Mouse (Mus musculus) MEL (cell line): ENCODE results near the gene Hid1. TPM values are rescaled to one million over a fixed set of nuclear protein-coding genes. Genes with fewer than 3 reads are reported as not detected.

Source experiments
- DNase-seq: peaks from one replicate; pipeline ENCODE4 v3.0.0; 2011; ENCODE audit warnings: low read depth, low spot score
- H3K27ac ChIP-seq: 2 replicates; pipeline ENCODE4 v1.5.1; 2012; ENCODE audit warnings: low read depth, mild to moderate bottlenecking, control low read depth, low read length, moderate library complexity; ENCODE audit not compliant: control insufficient read depth
- H3K27me3 ChIP-seq, 2 experiments: fragments of 150-350 bp in 1 of 2; sonication (generic) in 1 of 2; 2 replicates each; pipeline ENCODE4 v1.6.1; 2012; ENCODE audit warnings: low read length in 2 of 2, mild to moderate bottlenecking in 2 of 2, improper control_type of control experiment in 1 of 2, moderate library complexity in 1 of 2; ENCODE audit not compliant: insufficient read depth in 2 of 2, control insufficient read depth in 1 of 2
- H3K36me3 ChIP-seq, 2 experiments: 2 replicates each; pipeline ENCODE4 v1.6.1; 2012 to 2014; ENCODE audit warnings: low read length in 2 of 2, improper control_type of control experiment in 1 of 2, inconsistent platforms in 1 of 2, mild to moderate bottlenecking in 1 of 2; ENCODE audit not compliant: insufficient read depth in 2 of 2, control insufficient read depth in 1 of 2
- H3K4me1 ChIP-seq, 2 experiments: fragments of 150-350 bp in 1 of 2; sonication (generic) in 1 of 2; 2 replicates each; pipeline ENCODE4 v1.6.1; 2012; ENCODE audit warnings: low read length in 2 of 2, improper control_type of control experiment in 1 of 2, mild to moderate bottlenecking in 1 of 2; ENCODE audit not compliant: insufficient read depth in 2 of 2, control insufficient read depth in 1 of 2
- H3K4me3 ChIP-seq, 2 experiments: fragments of 150-350 bp in 1 of 2; sonication (generic) in 1 of 2; 2 replicates each; pipeline ENCODE4 v1.5.1; 2012; ENCODE audit warnings: low read depth in 2 of 2, low read length in 2 of 2, mild to moderate bottlenecking in 2 of 2, moderate library complexity in 2 of 2, control low read depth in 1 of 2, improper control_type of control experiment in 1 of 2; ENCODE audit not compliant: control insufficient read depth in 1 of 2, insufficient read depth in 1 of 2
- H3K79me2 ChIP-seq: 2 replicates; pipeline ENCODE4 v1.6.1; 2012; ENCODE audit warnings: mild to moderate bottlenecking, low read length, moderate library complexity; ENCODE audit not compliant: control insufficient read depth, poor library complexity, insufficient read depth
- H3K9ac ChIP-seq: 2 replicates; pipeline ENCODE4 v1.6.1; 2012; ENCODE audit warnings: low read depth, mild to moderate bottlenecking, control low read depth, low read length, moderate library complexity; ENCODE audit not compliant: control insufficient read depth, poor library complexity, severe bottlenecking
- H3K9me3 ChIP-seq: fragments of 150-350 bp; sonication (generic); replicated peaks from 2 replicates; pipeline ENCODE4 v1.6.1; 2012; ENCODE audit warnings: mild to moderate bottlenecking, low read length, improper control_type of control experiment, moderate library complexity; ENCODE audit not compliant: insufficient read depth
- CHD1 ChIP-seq: IDR thresholded peaks from 2 replicates; pipeline ENCODE4 v1.6.1; 2012; ENCODE audit warnings: low read depth, mild to moderate bottlenecking, inconsistent platforms, low read length, improper control_type of control experiment
- CHD2 ChIP-seq: IDR thresholded peaks from 2 replicates; pipeline ENCODE4 v1.6.1; 2011; ENCODE audit warnings: low read length, improper control_type of control experiment
- CTCF ChIP-seq, 3 experiments: IDR thresholded peaks in 2 of 3; conservative IDR thresholded peaks in 1 of 3; 2 replicates each; pipeline ENCODE4 v1.5.1; 2011 to 2012; ENCODE audit warnings: low read length in 3 of 3, low read depth in 2 of 3, mild to moderate bottlenecking in 2 of 3, improper control_type of control experiment in 1 of 3, inconsistent platforms in 1 of 3, mixed read lengths in 1 of 3, moderate library complexity in 1 of 3; ENCODE audit not compliant: control insufficient read depth in 1 of 3, insufficient read depth in 1 of 3, poor library complexity in 1 of 3, severe bottlenecking in 1 of 3
- EP300 ChIP-seq, 2 experiments: IDR thresholded peaks; 2 replicates each; pipeline ENCODE4 v1.6.1; 2011; ENCODE audit warnings: improper control_type of control experiment in 2 of 2, low read length in 2 of 2, low read depth in 1 of 2, mild to moderate bottlenecking in 1 of 2
- ETS1 ChIP-seq: IDR thresholded peaks from 2 replicates; pipeline ENCODE4 v1.6.1; 2012; ENCODE audit warnings: low read depth, mild to moderate bottlenecking, inconsistent platforms, low read length, improper control_type of control experiment, moderate library complexity
- GABPA ChIP-seq: IDR thresholded peaks from 2 replicates; pipeline ENCODE4 v1.6.1; 2012; ENCODE audit warnings: low read depth, mild to moderate bottlenecking, inconsistent platforms, low read length, improper control_type of control experiment, moderate library complexity
- JUND ChIP-seq: IDR thresholded peaks from 2 replicates; pipeline ENCODE4 v1.6.1; 2011; ENCODE audit warnings: low read depth, mild to moderate bottlenecking, improper control_type of control experiment, low read length
- MAFK ChIP-seq: IDR thresholded peaks from 2 replicates; pipeline ENCODE4 v1.6.1; 2011; ENCODE audit warnings: low read depth, mild to moderate bottlenecking, low read length, improper control_type of control experiment, borderline replicate concordance
- MAZ ChIP-seq: IDR thresholded peaks from 2 replicates; pipeline ENCODE4 v1.6.1; 2012; ENCODE audit warnings: low read depth, mild to moderate bottlenecking, inconsistent platforms, low read length, improper control_type of control experiment
- NELFE ChIP-seq: IDR thresholded peaks from 2 replicates; pipeline ENCODE4 v1.6.1; 2011; ENCODE audit warnings: low read depth, low read length, improper control_type of control experiment
- RAD21 ChIP-seq: IDR thresholded peaks from 2 replicates; pipeline ENCODE4 v1.6.1; 2011; ENCODE audit warnings: mild to moderate bottlenecking, low read depth, low read length, improper control_type of control experiment
- RCOR1 ChIP-seq: IDR thresholded peaks from 2 replicates; pipeline ENCODE4 v1.6.1; 2012; ENCODE audit warnings: low read depth, mild to moderate bottlenecking, inconsistent platforms, low read length, improper control_type of control experiment
- SIN3A ChIP-seq: IDR thresholded peaks from 2 replicates; pipeline ENCODE4 v1.6.1; 2012; ENCODE audit warnings: low read length, improper control_type of control experiment, inconsistent platforms
- SMC3 ChIP-seq: IDR thresholded peaks from 2 replicates; pipeline ENCODE4 v1.6.1; 2011; ENCODE audit warnings: low read depth, low read length, improper control_type of control experiment
- TAL1 ChIP-seq: IDR thresholded peaks from 2 replicates; pipeline ENCODE4 v1.6.1; 2012; ENCODE audit warnings: mild to moderate bottlenecking, inconsistent platforms, low read length, moderate library complexity, mixed read lengths
- TCF12 ChIP-seq: IDR thresholded peaks from 2 replicates; pipeline ENCODE4 v1.6.1; 2014; ENCODE audit warnings: low read depth, mild to moderate bottlenecking, inconsistent platforms, low read length, improper control_type of control experiment, moderate library complexity
- USF1 ChIP-seq: IDR thresholded peaks from 2 replicates; pipeline ENCODE4 v1.6.1; 2014; ENCODE audit warnings: low read depth, mild to moderate bottlenecking, inconsistent platforms, low read length, improper control_type of control experiment, moderate library complexity
- ZC3H11A ChIP-seq: IDR thresholded peaks from 2 replicates; pipeline ENCODE4 v1.6.1; 2012; ENCODE audit warnings: low read depth, mild to moderate bottlenecking, inconsistent platforms, low read length, improper control_type of control experiment
- ZKSCAN1 ChIP-seq: IDR thresholded peaks from 2 replicates; pipeline ENCODE4 v1.6.1; 2012; ENCODE audit warnings: low read depth, mild to moderate bottlenecking, inconsistent platforms, low read length, improper control_type of control experiment, moderate library complexity
- ZMIZ1 ChIP-seq: IDR thresholded peaks from 2 replicates; pipeline ENCODE4 v1.6.1; 2012; ENCODE audit warnings: low read depth, mild to moderate bottlenecking, inconsistent platforms, low read length, improper control_type of control experiment, moderate library complexity
- polyA plus RNA-seq, 2 experiments: library from polyadenylated mRNA; stranded (reverse) in 1 of 2; unstranded in 1 of 2; fragments of >175 nt in 1 of 2; fragments of >200 nt in 1 of 2; gene quantifications; 2 replicates each; pipeline versions ENCODE4 v1.2.1 to v1.2.4; 2012; ENCODE audit warnings: low replicate concordance in 2 of 2, low read depth in 1 of 2; ENCODE audit not compliant: insufficient read length in 2 of 2, insufficient read depth in 1 of 2, missing spikeins in 1 of 2
- total RNA-seq: library from RNA; depleted of rRNA; stranded (reverse); fragments of 300-350 nt; gene quantifications from 2 replicates; pipeline ENCODE4 v1.2.3, GENCODE M21; 2012

Gene Hid1
- total and polyA plus RNA-seq, 3 experiments, result 1.1 to 3.0 TPM; not detected in 1

GRCm38 (mm10) chr11:115358468-115358867 lies 9.1 kb downstream of the Hid1 start (continued):
- TF ChIP-seq ETS1, result no peak
- TF ChIP-seq TAL1, result no peak
- TF ChIP-seq CHD1, result no peak
- TF ChIP-seq SIN3A, result peak; percentile 72; the same call in 1 of the 2 replicates
- peak; percentile 91 for TF ChIP-seq SMC3
- no peak for TF ChIP-seq ZKSCAN1
- TF ChIP-seq MAFK, result no peak
- no peak for TF ChIP-seq NELFE
- TF ChIP-seq GABPA, result no peak
- no peak for TF ChIP-seq CHD2
- TF ChIP-seq TCF12, result no peak
- TF ChIP-seq EP300 (IDR thresholded peaks at IDR 0.05; ENCODE audit: low read depth in 1 of 2, low read length in 2 of 2), result no peak
- TF ChIP-seq CTCF (IDR thresholded peaks at IDR 0.05 in 2 of 3, conservative IDR thresholded peaks at IDR 0.05 in 1 of 3; ENCODE audit: control insufficient read depth in 1 of 3, insufficient read depth in 1 of 3, low read depth in 2 of 3, low read length in 3 of 3, poor library complexity in 1 of 3, severe bottlenecking in 1 of 3), result peak; percentile 30 to 78 (median 71)

GRCm38 (mm10) chr11:115354183-115354582 lies 13.4 kb downstream of the Hid1 start:
- no peaks in the 10 kb centered on the region for H3K9me3 ChIP-seq
- H3K79me2 ChIP-seq, result no peaks in the 10 kb centered on the region
- no peak overlapping the region for H3K9ac ChIP-seq
- no peaks in the 10 kb centered on the region for H3K36me3 ChIP-seq
- no peak overlapping the region for H3K27ac ChIP-seq
- peak; percentile 88 for DNase-seq
- H3K27me3 ChIP-seq, result no peaks in the 10 kb centered on the region
- peaks cover 2 to 9% of the 10 kb centered on the region in 2 experiments; a peak in 2 of 4 replicates for H3K4me1 ChIP-seq
- peak; percentile 91 for TF ChIP-seq RAD21
- no peak for TF ChIP-seq ZMIZ1
- no peak for TF ChIP-seq RCOR1
- peak; percentile 99 for TF ChIP-seq SMC3
- 0 out of 2 replicates have a peak, but pooled peaks have one; percentile 57 for TF ChIP-seq MAZ
- TF ChIP-seq SIN3A, result 0 out of 2 replicates have a peak, but pooled peaks have one; percentile 48
- peak; percentile 93 to 99 (median 99) for TF ChIP-seq CTCF (IDR thresholded peaks at IDR 0.05 in 2 of 3, conservative IDR thresholded peaks at IDR 0.05 in 1 of 3; ENCODE audit: control insufficient read depth in 1 of 3, insufficient read depth in 1 of 3, low read depth in 2 of 3, low read length in 3 of 3, poor library complexity in 1 of 3, severe bottlenecking in 1 of 3)
- peak; percentile 90 for TF ChIP-seq ZC3H11A
- TF ChIP-seq, all 39 proteins: peak for 6
- no peak overlapping the region for H3K4me3 ChIP-seq

- Histone ChIP-seq H3K9me3 (no peaks in the 10 kb centered on the region), H3K4me3 (no peak overlapping the region), H3K27ac (no peak overlapping the region), H3K4me1 (peaks cover 2 to 11% of the 10 kb centered on the region in 2 experiments; a peak in 2 of 4 replicates), H3K79me2 (no peaks in the 10 kb centered on the region), H3K9ac (no peak overlapping the region), H3K36me3 (peaks cover 0 to under 1% of the 10 kb centered on the region in 2 experiments; a peak in 1 of 4 replicates), H3K27me3 (no peaks in the 10 kb centered on the region)
- peak; percentile 44 for DNase-seq
- TF ChIP-seq JUND (no peak), EP300 (IDR thresholded peaks at IDR 0.05; ENCODE audit: low read depth in 1 of 2, low read length in 2 of 2) (peak; percentile 23 to 44; a peak in 3 of 4 replicates), ZMIZ1 (no peak), ETS1 (peak; percentile 53; the same call in 1 of the 2 replicates), USF1 (peak; percentile 81), TAL1 (0 out of 2 replicates have a peak, but pooled peaks have one; percentile 7)
Observed at GRCm38 (mm10) chr11:115353375-115353774, 14.2 kb downstream of the Hid1 start.
